Mouse (Mus musculus) layer of hippocampus, postnatal 14 days (tissue): ENCODE measurements around the gene Chrnb2. TPM values are rescaled to one million over a fixed set of nuclear protein-coding genes. Genes with fewer than 3 reads are reported as not detected.

Experiments
- DNase-seq, 2 experiments: peaks; one replicate each; pipeline ENCODE4 v3.0.0; 2021 to 2022; ENCODE audit warnings: low spot score in 2 of 2, mixed read lengths in 1 of 2
- total RNA-seq, 2 experiments: library from RNA; stranded (reverse); gene quantifications; 2 replicates each; pipeline ENCODE4 v1.2.3; 2021

Chrnb2 gene
- total RNA-seq, 2 experiments from 2014 or later = 27.5 to 28.0 TPM

DNA sequence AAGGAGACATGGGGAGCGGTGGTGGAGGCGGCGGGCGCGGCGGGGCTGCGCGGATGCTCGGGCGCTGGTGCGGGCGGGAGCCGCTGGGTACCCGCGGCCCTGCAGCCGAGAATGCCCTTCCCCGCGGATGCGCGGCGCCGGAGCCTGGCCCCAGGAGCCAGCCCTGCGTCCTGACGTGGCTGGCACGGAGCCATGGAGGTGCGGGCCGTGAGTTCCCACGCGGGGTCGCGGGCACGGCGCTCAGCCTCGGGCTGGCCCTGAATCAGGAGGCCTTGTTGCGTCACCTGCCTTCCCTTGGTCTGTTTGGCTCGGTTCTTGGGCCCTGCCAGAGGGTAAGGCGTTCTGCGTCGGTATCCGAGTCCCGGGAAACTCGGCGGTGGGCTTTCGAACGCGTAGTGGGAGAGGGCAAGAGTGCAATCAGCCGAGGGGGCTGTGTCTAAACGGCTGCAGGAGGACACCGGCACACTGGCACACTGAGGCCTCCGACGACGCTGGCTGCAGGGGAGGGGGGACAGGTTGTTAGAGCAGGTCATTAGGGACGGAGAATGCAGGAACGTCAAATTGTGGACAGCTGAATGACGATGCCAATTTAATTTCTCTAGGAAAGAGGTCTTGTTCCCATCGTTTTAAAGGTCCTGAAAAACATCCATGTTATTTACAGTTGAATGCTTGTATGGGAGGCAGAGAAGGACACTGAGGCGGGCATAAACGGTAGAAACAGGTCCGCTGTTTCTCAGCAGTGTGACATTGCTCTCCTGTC, 49.0 kb downstream of the Chrnb2 start:
- peak in 1 of 2 experiments; percentile 21 for DNase-seq

DNA sequence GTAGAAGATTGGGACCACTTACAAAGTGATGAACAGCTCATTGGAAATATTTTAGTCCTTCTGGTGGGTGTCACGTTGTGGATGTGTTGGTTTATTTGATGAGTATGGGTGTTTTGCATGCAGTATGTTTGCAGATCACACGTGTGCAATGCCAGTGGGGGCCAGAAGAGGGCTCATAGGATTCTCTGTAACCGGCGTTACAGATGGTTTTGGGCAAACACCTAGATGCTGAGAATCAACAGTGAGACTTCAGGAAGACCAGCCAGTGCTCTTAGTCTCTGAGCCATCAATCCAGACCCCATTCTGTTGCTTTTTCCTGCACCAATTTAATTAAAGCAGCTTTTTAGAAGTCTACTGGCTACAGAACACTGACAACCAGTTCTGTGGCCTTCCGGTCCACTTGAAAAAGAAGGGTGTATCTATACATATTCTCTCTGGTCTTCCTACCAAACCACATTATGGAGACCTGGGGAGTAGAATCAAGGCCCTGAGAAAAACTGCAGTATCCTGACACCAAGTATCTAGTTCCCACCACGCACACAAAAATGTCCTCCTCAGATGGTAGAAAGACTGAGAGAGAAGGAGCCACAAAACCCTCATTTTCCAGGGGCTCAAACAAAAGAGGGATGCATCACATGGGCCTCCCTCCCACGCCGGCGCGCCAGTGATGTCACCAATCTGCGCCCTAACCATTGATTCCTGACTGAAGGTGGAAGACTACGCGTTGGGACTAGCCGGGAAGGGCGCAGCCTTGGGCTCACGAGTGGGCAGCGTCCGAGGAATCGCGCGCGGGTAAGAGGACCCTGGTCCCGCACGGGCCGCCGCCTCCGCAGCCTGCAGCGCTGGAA, 49.8 kb downstream of the Chrnb2 start, which contains the start of gene Adar:
Gene Adar, plus strand, starts transcription at position 664 of the 848 bp plus-strand sequence.
- DNase-seq = peak; percentile 94 to 95

DNA sequence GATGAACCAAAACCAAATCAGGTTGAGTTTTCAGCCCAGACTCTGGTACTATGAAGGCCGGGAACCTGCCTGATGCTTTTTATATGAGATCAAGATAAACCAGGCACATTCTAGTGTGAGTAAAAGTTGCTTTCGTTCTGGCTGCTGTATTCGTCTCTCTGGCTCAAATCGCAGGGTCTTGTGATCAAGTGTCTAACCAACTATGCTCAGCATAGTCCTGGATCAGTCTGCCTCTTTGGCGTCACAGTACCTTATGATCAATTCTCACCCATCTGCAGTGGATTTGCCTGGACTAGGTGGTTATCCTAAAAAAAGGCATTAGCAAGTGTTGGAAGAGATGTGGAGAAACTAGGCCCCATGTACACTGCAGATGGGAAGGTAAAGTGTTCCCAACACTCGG, 60.4 kb downstream of the Chrnb2 start:
- DNase-seq = no peak

DNA sequence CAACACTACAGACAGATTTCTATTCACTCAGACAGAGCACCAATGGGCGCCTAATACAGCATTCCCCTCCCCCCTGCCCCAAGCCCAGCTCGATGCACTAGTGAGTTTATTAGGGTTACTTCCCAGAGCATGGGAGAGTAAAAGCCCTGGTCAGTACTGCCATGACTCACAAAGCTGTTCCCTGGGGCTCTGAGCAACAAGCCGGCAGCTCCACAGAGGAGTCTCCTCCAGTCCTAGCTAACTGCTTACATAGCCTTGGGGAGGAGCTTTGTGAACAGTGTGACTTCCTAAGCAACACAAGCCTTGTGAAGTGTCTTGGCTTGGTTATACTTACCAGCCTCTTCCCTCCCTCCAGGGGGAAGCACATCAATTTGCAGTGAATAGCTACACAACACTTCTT, 60.8 kb downstream of the Chrnb2 start:
- DNase-seq = no peak

DNA sequence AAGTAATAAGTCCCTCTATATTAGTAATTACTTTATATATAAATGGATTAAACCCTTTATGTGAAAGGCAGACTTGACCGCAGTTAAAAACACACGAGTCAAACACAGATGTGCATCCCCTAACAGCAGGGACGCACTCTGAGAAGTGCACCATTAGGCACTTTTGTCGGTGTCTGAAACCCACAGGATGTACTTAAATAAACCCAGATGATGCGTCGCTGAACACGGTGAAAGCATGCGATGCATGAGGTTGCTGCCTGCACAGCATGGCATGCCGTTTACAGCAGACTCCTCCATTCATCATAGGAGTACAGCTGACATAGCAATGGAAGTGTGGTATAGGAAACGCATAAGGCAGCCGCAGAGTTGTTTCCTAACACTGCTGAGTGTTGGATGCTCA, 64.0 kb downstream of the Chrnb2 start:
- DNase-seq = no peak

DNA sequence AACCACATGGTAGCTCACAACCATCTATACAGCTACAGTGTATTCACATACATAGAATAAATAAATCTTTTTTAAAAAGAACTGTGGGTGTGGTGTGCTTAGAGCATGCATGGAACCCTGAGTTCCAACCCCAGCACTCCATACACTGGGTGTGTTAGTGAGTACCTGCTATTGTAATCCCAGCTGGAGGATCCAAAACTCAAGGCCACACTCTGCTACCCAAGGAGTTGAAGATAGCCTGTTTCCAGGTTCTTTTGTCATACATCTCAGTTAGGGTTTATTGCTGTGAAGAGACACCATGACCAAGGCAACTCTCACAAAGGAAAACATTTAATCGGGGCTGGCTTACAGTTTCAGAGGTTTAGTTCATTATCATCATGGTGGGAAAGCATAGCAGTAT, 65.5 kb downstream of the Chrnb2 start:
- no peak for DNase-seq

Other genes starting within 250 kb of the Chrnb2 start
- gene Kcnn3, start 244.5 kb downstream of the Chrnb2 start, total RNA-seq = 10 to 100 TPM; 25.5 to 26.6 TPM
- gene Adar, start 49.6 kb downstream of the Chrnb2 start, total RNA-seq = 10 to 100 TPM; 87.9 to 91.6 TPM
- gene Ube2q1, start 9.0 kb upstream of the Chrnb2 start, total RNA-seq = 10 to 100 TPM; 84.2 to 89.3 TPM
- 1 to 10 TPM; 3.4 to 3.5 TPM for gene She, start 66.7 kb upstream of the Chrnb2 start, total RNA-seq
- 1 to 10 TPM; 5.0 to 6.1 TPM for gene Il6ra, start 148.6 kb upstream of the Chrnb2 start, total RNA-seq
- gene Atp8b2, start 198.9 kb upstream of the Chrnb2 start, total RNA-seq = 10 to 100 TPM; 77.3 to 93.0 TPM
- gene Hax1, start 234.1 kb upstream of the Chrnb2 start, total RNA-seq = 10 to 100 TPM; 67.8 to 71.8 TPM